Mouse (Mus musculus) hindbrain, postnatal 0 days (tissue): ENCODE results near the gene March6. TPM values are rescaled to one million over a fixed set of nuclear protein-coding genes. Genes with fewer than 3 reads are reported as not detected.
A peak's percentile ranks its signal among the peaks of the same experiment; 100 is the strongest.

Experiments used
- ATAC-seq: fragments of 200-750 bp; cut with Nextera tagmentation; 2 replicates; pipeline ENCODE4 v1.8.0; 2017; ENCODE audit warnings: mild to moderate bottlenecking, moderate TSS enrichment, moderate library complexity
- DNase-seq: peaks from one replicate; pipeline ENCODE4 v3.0.0-alpha.2; 2015; ENCODE audit warnings: low spot score
- H3K27ac ChIP-seq: fragments of 300-500 bp; sonication (generic); 2 replicates; pipeline ENCODE4 v1.5.1; 2014; ENCODE audit warnings: mild to moderate bottlenecking
- H3K27me3 ChIP-seq: fragments of 300-500 bp; sonication (generic); 2 replicates; pipeline ENCODE4 v1.6.1; 2014; ENCODE audit warnings: low read length, mixed read lengths; ENCODE audit not compliant: insufficient read depth
- H3K36me3 ChIP-seq: fragments of 300-500 bp; sonication (generic); 2 replicates; pipeline ENCODE4 v1.6.1; 2014; ENCODE audit warnings: low read length, mixed read lengths; ENCODE audit not compliant: insufficient read depth
- H3K4me1 ChIP-seq: fragments of 300-500 bp; sonication (generic); 2 replicates; pipeline ENCODE4 v1.6.1; 2014; ENCODE audit warnings: antibody characterized with exemption, low read length, mixed read lengths; ENCODE audit not compliant: insufficient read depth
- H3K4me2 ChIP-seq: fragments of 300-500 bp; sonication (generic); 2 replicates; pipeline ENCODE4 v1.6.1; 2014; ENCODE audit warnings: low read depth, mild to moderate bottlenecking, low read length, moderate library complexity, mixed read lengths
- H3K4me3 ChIP-seq: fragments of 300-500 bp; sonication (generic); 2 replicates; pipeline ENCODE4 v1.5.1; 2014; ENCODE audit warnings: low read length
- H3K9ac ChIP-seq: fragments of 300-500 bp; sonication (generic); replicated peaks from 2 replicates; pipeline ENCODE4 v1.6.1; 2014; ENCODE audit warnings: mild to moderate bottlenecking, low read length, moderate library complexity, mixed read lengths
- H3K9me3 ChIP-seq: fragments of 300-500 bp; sonication (generic); 2 replicates; pipeline ENCODE4 v1.6.1; 2016; ENCODE audit warnings: low read length, mixed read lengths
- CTCF ChIP-seq: IDR thresholded peaks from 2 replicates; pipeline ENCODE4 v1.5.1; 2016; ENCODE audit warnings: antibody characterized with exemption, control low read depth, low read depth
- WGBS: fragments of 180-500 bp; shearing (Covaris S2); extraction: QIAGEN DNeasy Blood & Tissue Kit; methylation state at CpG from one replicate; pipeline ENCODE4 v1.1.7; 2014; 5-methylcytosine and 5-hydroxymethylcytosine counted together
- polyA plus RNA-seq: library from polyadenylated mRNA; unstranded; fragments of >200 nt; fragmentation: Nextera tagmentation; extraction: Ambion mirVana; gene quantifications from 2 replicates; pipeline ENCODE4 v1.2.1, GENCODE M21; 2015
- total RNA-seq: library from RNA; depleted of rRNA; stranded (reverse); fragments of >200 nt; gene quantifications from 2 replicates; pipeline ENCODE4 v1.2.3, GENCODE M21; 2014; rRNA removed

The March6 gene
- 154 and 169 TPM in 2 replicates for total RNA-seq
- 55.3 and 57.4 TPM in 2 replicates for polyA plus RNA-seq

DNA sequence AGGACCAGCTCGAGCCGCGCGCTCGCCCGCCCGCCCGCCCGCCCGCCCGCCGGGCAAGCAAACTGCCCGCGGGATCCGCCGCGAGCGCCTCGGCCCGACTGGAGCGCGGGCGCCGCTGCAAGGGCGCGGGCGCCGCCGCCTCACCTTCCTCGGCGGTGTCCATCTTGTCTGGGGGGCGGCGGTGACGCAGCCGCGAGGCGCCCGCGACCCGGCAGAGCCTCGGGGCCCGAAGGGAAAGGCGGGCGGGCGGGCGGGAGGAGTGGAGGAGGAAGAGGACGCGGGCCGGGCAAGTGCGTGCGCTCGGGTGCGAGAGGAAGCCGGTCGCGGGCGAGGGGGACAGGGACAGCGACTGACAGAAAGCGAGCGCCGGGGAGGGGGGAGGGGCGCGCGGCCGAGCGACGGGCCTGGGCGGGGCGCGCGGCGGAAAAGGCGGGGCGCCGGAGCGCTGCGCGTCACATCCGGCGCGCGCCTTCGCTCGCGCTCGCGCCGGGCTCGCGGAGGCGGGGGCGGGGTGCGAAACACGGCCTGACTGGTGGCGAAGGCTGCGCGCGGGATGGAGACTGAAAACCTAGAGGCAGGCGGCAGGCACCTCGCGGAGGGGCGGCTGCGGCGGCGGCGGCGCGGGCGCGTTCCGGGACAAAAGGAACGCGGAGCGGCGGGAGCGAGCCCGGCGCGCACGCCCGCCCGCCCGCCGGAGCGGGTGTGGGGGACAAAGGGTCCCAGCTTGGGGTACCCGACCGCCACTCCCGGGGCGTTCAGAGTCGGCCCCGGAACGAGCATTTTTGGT, at the start of gene March6:
TSS of gene March6 (minus strand) at position 395 of the 787 bp plus-strand sequence.
- no peaks in the 10 kb centered on the region for H3K9me3 ChIP-seq
- ATAC-seq (peak; percentile 95), DNase-seq (peak; percentile 98)
- peak within 1 kb of the TSS; percentile 98 for H3K27ac ChIP-seq
- H3K27me3 ChIP-seq = no peaks in the 10 kb centered on the region
- H3K9ac ChIP-seq = peak within 1 kb of the TSS; percentile 90
- H3K4me3 ChIP-seq = peak within 1 kb of the TSS; percentile 72
- no peaks in the 10 kb centered on the region for H3K36me3 ChIP-seq
- WGBS = under 1% methylated on average over 77 of the region's 132 CpGs
- H3K4me1 ChIP-seq = peaks cover 11% of the 10 kb centered on the region; the same call in 1 of the 2 replicates
- peak within 1 kb of the TSS; percentile 78 for H3K4me2 ChIP-seq
- TF ChIP-seq CTCF = no peak

GRCm38 (mm10) chr15:31576076-31576475, 45.2 kb upstream of the March6 start:
- Histone ChIP-seq H3K4me2 (no peak overlapping the region), H3K27ac (no peak overlapping the region), H3K36me3 (no peaks in the 10 kb centered on the region), H3K4me1 (no peaks in the 10 kb centered on the region), H3K27me3 (no peaks in the 10 kb centered on the region), H3K4me3 (no peak overlapping the region), H3K9ac (no peak overlapping the region), H3K9me3 (no peaks in the 10 kb centered on the region)
- no peak for ATAC-seq
- DNase-seq = no peak
- 73% methylated on average over 5 of the region's 5 CpGs for WGBS
- no peak for TF ChIP-seq CTCF

DNA sequence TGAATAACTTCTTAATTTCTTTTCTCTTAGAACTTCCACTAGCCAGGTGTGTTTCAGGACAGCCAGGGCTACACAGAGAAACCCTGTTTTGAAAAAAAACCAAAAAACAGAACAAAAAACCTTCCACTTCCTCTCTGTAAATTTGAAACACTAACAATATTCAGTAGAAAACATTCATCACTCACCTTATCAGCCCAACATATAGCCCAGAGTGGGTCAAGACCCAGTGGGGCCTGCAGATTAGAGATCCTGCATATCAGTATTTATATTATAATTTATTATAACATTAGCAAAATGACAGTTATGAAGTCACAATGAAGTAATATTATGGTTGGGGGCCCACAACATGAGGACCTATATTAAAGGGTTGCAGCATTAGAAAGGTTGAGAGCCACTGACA, 42.8 kb upstream of the March6 start:
- Histone ChIP-seq H3K36me3 (no peaks in the 10 kb centered on the region), H3K9me3 (no peaks in the 10 kb centered on the region), H3K4me1 (no peaks in the 10 kb centered on the region), H3K27me3 (no peaks in the 10 kb centered on the region), H3K4me2 (no peak overlapping the region), H3K9ac (no peak overlapping the region), H3K27ac (no peak overlapping the region), H3K4me3 (no peak overlapping the region)
- DNase-seq = no peak
- ATAC-seq = no peak
- no peak for TF ChIP-seq CTCF

- Histone ChIP-seq H3K27me3 (no peaks in the 10 kb centered on the region), H3K9ac (no peak overlapping the region), H3K36me3 (no peaks in the 10 kb centered on the region), H3K4me2 (no peak overlapping the region), H3K4me3 (no peak overlapping the region), H3K4me1 (no peaks in the 10 kb centered on the region), H3K9me3 (no peaks in the 10 kb centered on the region), H3K27ac (no peak overlapping the region)
- 88% methylated on average over 4 of the region's 4 CpGs for WGBS
- TF ChIP-seq CTCF = no peak
- DNase-seq = no peak
- ATAC-seq = no peak
Observed at GRCm38 (mm10) chr15:31573287-31573686, 42.4 kb upstream of the March6 start.

DNA sequence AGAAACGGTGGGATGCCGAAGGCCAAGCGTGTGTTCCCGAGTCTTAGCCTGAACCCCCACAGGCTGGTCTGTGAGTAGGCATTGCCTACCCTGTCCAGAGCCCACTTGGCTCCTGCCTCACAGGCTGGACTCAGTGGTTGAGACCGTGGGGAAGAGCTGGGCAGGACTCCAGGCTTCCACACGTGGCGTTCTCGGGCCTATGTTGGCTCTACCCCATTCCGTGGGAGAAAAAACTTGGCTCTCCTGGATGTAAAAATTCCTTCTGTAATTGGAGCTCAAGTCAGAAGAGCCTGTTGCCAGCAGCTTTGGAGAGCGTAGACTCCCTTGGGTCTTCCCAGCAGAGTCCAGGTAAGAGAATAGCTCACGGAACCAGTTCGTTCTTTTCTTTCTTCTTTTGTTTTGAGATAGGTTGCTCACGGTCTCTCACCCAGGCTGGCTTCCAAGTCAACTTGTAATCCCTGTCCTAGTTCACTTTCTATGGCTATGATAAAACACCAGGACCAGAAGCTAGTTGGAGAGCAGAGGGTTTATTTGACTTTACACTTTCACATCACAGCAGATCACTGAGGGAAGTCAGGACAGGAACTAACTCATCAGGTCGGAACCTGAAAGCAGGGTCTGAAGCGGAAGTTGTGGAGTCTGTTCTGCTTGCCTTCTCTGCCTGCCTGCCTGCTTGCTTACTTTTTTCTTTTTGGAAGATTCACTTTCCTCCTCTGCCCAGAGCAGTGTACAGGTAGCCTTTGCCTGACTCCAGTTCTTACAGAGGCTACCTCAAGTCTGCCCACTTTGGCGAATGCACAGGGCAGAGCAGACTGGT, 41.3 kb upstream of the March6 start:
- Histone ChIP-seq H3K9me3 (no peaks in the 10 kb centered on the region), H3K27ac (no peak overlapping the region), H3K4me1 (no peaks in the 10 kb centered on the region), H3K27me3 (no peaks in the 10 kb centered on the region), H3K4me3 (no peak overlapping the region), H3K4me2 (no peak overlapping the region), H3K9ac (no peak overlapping the region), H3K36me3 (no peaks in the 10 kb centered on the region)
- WGBS = 67% methylated on average over 16 of the region's 16 CpGs
- TF ChIP-seq CTCF = no peak
- ATAC-seq (no peak), DNase-seq (peak; percentile 30)

GRCm38 (mm10) chr15:31570959-31571358, 40.1 kb upstream of the March6 start:
- Histone ChIP-seq H3K4me1 (no peaks in the 10 kb centered on the region), H3K9me3 (no peaks in the 10 kb centered on the region), H3K36me3 (no peaks in the 10 kb centered on the region), H3K27me3 (no peaks in the 10 kb centered on the region), H3K27ac (no peak overlapping the region), H3K4me2 (no peak overlapping the region), H3K4me3 (no peak overlapping the region), H3K9ac (no peak overlapping the region)
- ATAC-seq = no peak
- no peak for TF ChIP-seq CTCF
- DNase-seq = no peak
- 91% methylated on average over 8 of the region's 8 CpGs for WGBS
